Mouse (Mus musculus) C2C12 (cell line): ENCODE data around the gene 2810408A11Rik.

Experiments
- CTCF ChIP-seq: IDR thresholded peaks from one replicate; pipeline ENCODE4 v1.5.1; 2011; ENCODE audit not compliant: control insufficient read depth, insufficient read depth, insufficient read length
- FOSL1 ChIP-seq: IDR thresholded peaks from one replicate; pipeline ENCODE4 v1.8.0; 2011; ENCODE audit warnings: mild to moderate bottlenecking, low read length; ENCODE audit not compliant: poor library complexity, insufficient read depth, severe bottlenecking
- MAX ChIP-seq: IDR thresholded peaks from one replicate; pipeline ENCODE4 v1.6.1; 2011; ENCODE audit warnings: mild to moderate bottlenecking, control low read depth
- MYOD1 ChIP-seq: IDR thresholded peaks from one replicate; pipeline ENCODE4 v1.6.1; 2011; ENCODE audit warnings: low read depth; ENCODE audit not compliant: control insufficient read depth, insufficient read length
- MYOG ChIP-seq: IDR thresholded peaks from one replicate; pipeline ENCODE4 v1.6.1; 2011; ENCODE audit not compliant: control insufficient read depth, insufficient read length; ENCODE audit errors: extremely low read depth

DNA sequence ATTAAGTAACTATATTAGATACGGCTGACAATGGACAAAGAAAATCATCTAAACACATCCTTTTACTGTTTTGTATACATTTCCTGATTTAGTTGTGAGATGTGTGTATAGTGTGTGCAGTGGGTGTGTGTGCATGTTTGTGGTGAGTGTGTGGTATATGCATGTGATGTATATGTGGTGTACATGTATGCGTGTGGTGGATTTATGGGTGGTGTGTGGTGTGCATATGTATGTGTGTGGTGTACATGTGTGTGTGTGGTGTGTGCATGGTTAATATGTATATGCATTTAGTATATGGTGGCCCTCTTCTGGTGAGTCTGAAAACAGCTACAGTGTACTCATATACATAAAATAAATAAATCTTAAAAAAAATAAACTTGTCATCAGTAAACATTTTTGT, 26.7 kb upstream of the 2810408A11Rik start:
- TF ChIP-seq CTCF (no peak), FOSL1 (no peak), MAX (no peak), MYOD1 (no peak), MYOG (no peak)
